Mouse (Mus musculus) olfactory bulb, adult 2 months (tissue): ENCODE measurements around the gene Efcab9.

Experiments
- CTCF ChIP-seq: fragments of 200-500 bp; IDR thresholded peaks from 2 replicates; pipeline ENCODE4 v1.5.1; 2012; ENCODE audit warnings: low read depth, mild to moderate bottlenecking, low read length, moderate library complexity; ENCODE audit not compliant: insufficient read depth
- POLR2A ChIP-seq: fragments of 200-500 bp; IDR thresholded peaks from 2 replicates; pipeline ENCODE4 v1.6.1; 2012; ENCODE audit warnings: mild to moderate bottlenecking, low read depth, low read length, moderate library complexity; ENCODE audit not compliant: insufficient read depth

- TF ChIP-seq CTCF = no peak
- no peak for TF ChIP-seq POLR2A
Measured at GRCm38 (mm10) chr11:32495283-32495682, 36.6 kb downstream of the Efcab9 start.
